8 mouse cellular contexts compared by ENCODE assay signal in genomic region chr1:178335860-178336261, GRCm38 (mm10). TPM values are rescaled to one million over a fixed set of nuclear protein-coding genes. Genes with fewer than 3 reads are reported as not detected.
DNase-seq lines count a peak whose midpoint lies in the region; ATAC-seq lines count a peak whose summit lies in the region.

No protein-coding gene starts in this region.

- peak overlapping the region; percentile 99 for H3K4me3 ChIP-seq in hindbrain, embryonic 16.5 days (ENCODE audit: low read length)
- peak overlapping the region; percentile 100 for H3K4me3 ChIP-seq in midbrain, embryonic 13.5 days (replicated peaks)

- peaks cover 23% of the 10 kb centered on the region for H3K4me1 ChIP-seq in hindbrain, embryonic 16.5 days (ENCODE audit: control insufficient read depth, insufficient read depth, low read depth, low read length)
- peaks cover 38% of the 10 kb centered on the region for H3K4me1 ChIP-seq in midbrain, embryonic 13.5 days (replicated peaks)

- peak overlapping the region; percentile 99 for H3K27ac ChIP-seq in hindbrain, embryonic 16.5 days (ENCODE audit: low read depth, low read length)
- H3K27ac ChIP-seq in midbrain, embryonic 13.5 days = peak overlapping the region; percentile 99; the same call in 1 of the 2 replicates

- H3K9me3 ChIP-seq in hindbrain, embryonic 16.5 days (ENCODE audit: control insufficient read depth, low read length) = no peaks in the 10 kb centered on the region
- H3K9me3 ChIP-seq in midbrain, embryonic 13.5 days = no peaks in the 10 kb centered on the region

- H3K36me3 ChIP-seq in hindbrain, embryonic 16.5 days (ENCODE audit: control insufficient read depth, insufficient read depth, low read length) = peaks cover 18% of the 10 kb centered on the region
- peaks cover 35% of the 10 kb centered on the region for H3K36me3 ChIP-seq in midbrain, embryonic 13.5 days

- peak; percentile 12 to 78 for DNase-seq in adrenal gland, adult (ENCODE audit: inconsistent age in 2 of 2, low spot score in 1 of 2)
- DNase-seq in adrenal gland, adult 2 months = no peak
- peak; percentile 74 for DNase-seq in 416B (ENCODE audit: low read depth)
- peak; percentile 49 for DNase-seq in embryo, embryonic 10 days (ENCODE audit: low spot score)
- DNase-seq in right cerebral cortex, postnatal 25 days = no peak

- H3K9ac ChIP-seq in hindbrain, embryonic 16.5 days (ENCODE audit: low read depth, low read length) = peak overlapping the region; percentile 98
- H3K9ac ChIP-seq in midbrain, embryonic 13.5 days (replicated peaks) = peak overlapping the region; percentile 100

- H3K4me2 ChIP-seq in hindbrain, embryonic 16.5 days (ENCODE audit: low read length) = peak overlapping the region; percentile 73
- peak overlapping the region; percentile 93 for H3K4me2 ChIP-seq in midbrain, embryonic 13.5 days (replicated peaks)

- under 1% methylated on average over 16 of the region's 16 CpGs for WGBS in hindbrain, embryonic 16.5 days
- 0% methylated on average over 16 of the region's 16 CpGs for WGBS in midbrain, embryonic 13.5 days

- ATAC-seq in hindbrain, embryonic 16.5 days = no peak
- ATAC-seq in midbrain, embryonic 13.5 days = no peak
- no peak for ATAC-seq in monocyte, adult 5-6 weeks (replicated peaks; ENCODE audit: insufficient number of reproducible peaks, low FRiP score, low TSS enrichment, poor library complexity, severe bottlenecking)

- no peaks in the 10 kb centered on the region for H3K27me3 ChIP-seq in hindbrain, embryonic 16.5 days (replicated peaks; ENCODE audit: control insufficient read depth, insufficient read depth, low read length)
- no peaks in the 10 kb centered on the region for H3K27me3 ChIP-seq in midbrain, embryonic 13.5 days

RNA-seq across cellular contexts. Expression of gene Hnrnpu, which starts 1.7 kb away (rescaled TPM):
- total RNA-seq in adrenal gland, adult 2 months (2021) = 100 to 1,000 TPM; 319 to 336 TPM
- polyA plus RNA-seq in adrenal gland, adult 2 months (2012; rRNA removed) = 27.4 and 28.2 TPM in 2 replicates
- 162 and 180 TPM in 2 replicates for polyA plus RNA-seq in hindbrain, embryonic 16.5 days (2015; fragmentation: Nextera tagmentation; extraction: Ambion mirVana)
- 293 and 372 TPM in 2 replicates for polyA plus RNA-seq in midbrain, embryonic 13.5 days (2015; fragmentation: Nextera tagmentation; extraction: Ambion mirVana)
- 385 to 507 TPM (median 405 TPM) in 3 replicates for total RNA-seq in monocyte, adult 5-6 weeks (2017)

RNA-seq across cellular contexts. Expression of gene Cox20, which starts 16.9 kb away (rescaled TPM):
- total RNA-seq in adrenal gland, adult 2 months (2021) = 100 to 1,000 TPM in 1 of 2 experiments, 10 to 100 TPM in 1; 95.5 to 132 TPM
- 4.1 and 4.7 TPM in 2 replicates for polyA plus RNA-seq in adrenal gland, adult 2 months (2012; rRNA removed)
- 91.0 and 97.8 TPM in 2 replicates for polyA plus RNA-seq in hindbrain, embryonic 16.5 days (2015; fragmentation: Nextera tagmentation; extraction: Ambion mirVana)
- polyA plus RNA-seq in midbrain, embryonic 13.5 days (2015; fragmentation: Nextera tagmentation; extraction: Ambion mirVana) = 160 and 172 TPM in 2 replicates
- total RNA-seq in monocyte, adult 5-6 weeks (2017) = 99.3 to 162 TPM (median 133 TPM) in 3 replicates

Comparison
In these comparisons a context has a peak if more than half of its experiments do, and no peak if none do; other contexts are left out.
1. DNase-seq: peak in adrenal gland, adult (2 of 2), 416B (single experiment) and embryo, embryonic 10 days (single experiment); none in adrenal gland, adult 2 months (single experiment) and right cerebral cortex, postnatal 25 days (single experiment).
2. RNA of gene Cox20, which starts 16.9 kb away (polyA plus RNA-seq): 160 to 172 TPM in midbrain, embryonic 13.5 days and 91.0 to 97.8 TPM in hindbrain, embryonic 16.5 days; 4.1 to 4.7 TPM in adrenal gland, adult 2 months; every median in the first group is over 10 times any median in the second.